Mouse (Mus musculus): ENCODE results near the gene Olfr559. TPM values are rescaled to one million over a fixed set of nuclear protein-coding genes. Genes with fewer than 3 reads are reported as not detected.

The Olfr559 gene
- total and polyA plus RNA-seq, 2 experiments from 2014 or later, result not detected

DNA sequence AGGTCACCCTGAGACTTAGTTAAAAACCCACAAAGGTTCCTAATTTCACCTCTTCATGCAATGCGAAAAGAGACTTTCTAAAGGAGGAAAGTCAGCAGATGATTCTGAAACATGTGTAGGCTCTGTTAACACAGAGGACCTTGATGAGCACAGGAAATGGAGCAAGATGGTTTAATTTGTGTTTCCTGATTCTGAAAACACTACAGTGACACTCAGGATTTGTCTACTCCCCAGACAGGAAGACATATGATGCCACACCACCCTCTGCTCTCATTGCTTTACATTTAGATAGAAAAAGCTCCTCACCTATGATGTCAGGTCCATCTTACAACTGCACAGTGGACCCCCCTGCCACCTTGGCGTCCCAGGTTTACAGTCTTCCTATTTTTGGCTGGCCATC is 51.1 kb downstream of the Olfr559 start:
- ATAC-seq (ENCODE audit: low FRiP score) (no peak), DNase-seq (ENCODE audit: low spot score) (no peak)
- Histone ChIP-seq H3K4me3 (ENCODE audit: low read depth, low read length) (no peak overlapping the region), H3K9me3 (ENCODE audit: low read length) (no peaks in the 10 kb centered on the region), H3K9ac (replicated peaks; ENCODE audit: low read length, poor library complexity, severe bottlenecking) (no peak overlapping the region), H3K4me1 (ENCODE audit: insufficient read depth, low read length) (no peaks in the 10 kb centered on the region), H3K36me3 (ENCODE audit: insufficient read depth, low read length) (no peaks in the 10 kb centered on the region), H3K27me3 (ENCODE audit: insufficient read depth, low read length) (no peaks in the 10 kb centered on the region), H3K4me2 (ENCODE audit: low read depth, low read length, poor library complexity, severe bottlenecking) (no peak overlapping the region), H3K27ac (ENCODE audit: low read depth, low read length) (no peak overlapping the region)
- TF ChIP-seq CTCF (IDR thresholded peaks at IDR 0.05), result no peak
- WGBS, result 87% methylated on average over 2 of the region's 2 CpGs

Other genes with a start within 250 kb of the Olfr559 start
Only the 30 nearest of the 33 such genes appear.
- gene Olfr545, start 227.9 kb downstream of the Olfr559 start, total RNA-seq (2014; rRNA removed), result not detected in 2 replicates
- gene Olfr545, start 227.9 kb downstream of the Olfr559 start, polyA plus RNA-seq (2015; fragmentation: Nextera tagmentation; extraction: Ambion mirVana), result 0.07 and 0.17 TPM in 2 replicates
- gene Olfr547, start 192.7 kb downstream of the Olfr559 start, total RNA-seq (2014; rRNA removed), result not detected in 2 replicates
- not detected in 2 replicates for gene Olfr547, start 192.7 kb downstream of the Olfr559 start, polyA plus RNA-seq (2015; fragmentation: Nextera tagmentation; extraction: Ambion mirVana)
- gene Olfr548-ps1, start 186.6 kb downstream of the Olfr559 start, total RNA-seq (2014; rRNA removed), result not detected in 2 replicates
- gene Olfr548-ps1, start 186.6 kb downstream of the Olfr559 start, polyA plus RNA-seq (2015; fragmentation: Nextera tagmentation; extraction: Ambion mirVana), result not detected in 2 replicates
- gene Olfr549, start 177.6 kb downstream of the Olfr559 start, total RNA-seq (2014; rRNA removed), result not detected in 2 replicates
- not detected in 2 replicates for gene Olfr549, start 177.6 kb downstream of the Olfr559 start, polyA plus RNA-seq (2015; fragmentation: Nextera tagmentation; extraction: Ambion mirVana)
- gene Trim21, start 162.0 kb downstream of the Olfr559 start, total RNA-seq (2014; rRNA removed), result 2.1 and 3.8 TPM in 2 replicates
- gene Trim21, start 162.0 kb downstream of the Olfr559 start, polyA plus RNA-seq (2015; fragmentation: Nextera tagmentation; extraction: Ambion mirVana), result 0.27 and 0.42 TPM in 2 replicates
- not detected in 2 replicates for gene Olfr550, start 156.0 kb downstream of the Olfr559 start, total RNA-seq (2014; rRNA removed)
- not detected in 2 replicates for gene Olfr550, start 156.0 kb downstream of the Olfr559 start, polyA plus RNA-seq (2015; fragmentation: Nextera tagmentation; extraction: Ambion mirVana)
- gene Olfr551, start 135.6 kb downstream of the Olfr559 start, total RNA-seq (2014; rRNA removed), result not detected in 2 replicates
- gene Olfr551, start 135.6 kb downstream of the Olfr559 start, polyA plus RNA-seq (2015; fragmentation: Nextera tagmentation; extraction: Ambion mirVana), result not detected in 2 replicates
- gene Olfr552, start 129.7 kb downstream of the Olfr559 start, total RNA-seq (2014; rRNA removed), result not detected in 2 replicates
- not detected in 2 replicates for gene Olfr552, start 129.7 kb downstream of the Olfr559 start, polyA plus RNA-seq (2015; fragmentation: Nextera tagmentation; extraction: Ambion mirVana)
- gene Olfr553, start 109.3 kb downstream of the Olfr559 start, total RNA-seq (2014; rRNA removed), result not detected in 2 replicates
- gene Olfr553, start 109.3 kb downstream of the Olfr559 start, polyA plus RNA-seq (2015; fragmentation: Nextera tagmentation; extraction: Ambion mirVana), result not detected in 2 replicates
- not detected in 2 replicates for gene Olfr554, start 89.1 kb downstream of the Olfr559 start, total RNA-seq (2014; rRNA removed)
- not detected in 2 replicates for gene Olfr554, start 89.1 kb downstream of the Olfr559 start, polyA plus RNA-seq (2015; fragmentation: Nextera tagmentation; extraction: Ambion mirVana)
- not detected in 2 replicates for gene Olfr555, start 68.7 kb downstream of the Olfr559 start, total RNA-seq (2014; rRNA removed)
- gene Olfr555, start 68.7 kb downstream of the Olfr559 start, polyA plus RNA-seq (2015; fragmentation: Nextera tagmentation; extraction: Ambion mirVana), result not detected in 2 replicates
- not detected in 2 replicates for gene Olfr556, start 62.6 kb downstream of the Olfr559 start, total RNA-seq (2014; rRNA removed)
- not detected in 2 replicates for gene Olfr556, start 62.6 kb downstream of the Olfr559 start, polyA plus RNA-seq (2015; fragmentation: Nextera tagmentation; extraction: Ambion mirVana)
- gene Trim68, start 40.2 kb downstream of the Olfr559 start, total RNA-seq (2014; rRNA removed), result 6.9 and 7.1 TPM in 2 replicates
- gene Trim68, start 40.2 kb downstream of the Olfr559 start, polyA plus RNA-seq (2015; fragmentation: Nextera tagmentation; extraction: Ambion mirVana), result 4.9 and 5.7 TPM in 2 replicates
- not detected in 2 replicates for gene Olfr557, start 31.6 kb downstream of the Olfr559 start, total RNA-seq (2014; rRNA removed)
- gene Olfr557, start 31.6 kb downstream of the Olfr559 start, polyA plus RNA-seq (2015; fragmentation: Nextera tagmentation; extraction: Ambion mirVana), result not detected in 2 replicates
- gene Olfr558, start 25.3 kb downstream of the Olfr559 start, total RNA-seq (2014; rRNA removed), result 0.05 and 0.16 TPM in 2 replicates
- gene Olfr558, start 25.3 kb downstream of the Olfr559 start, polyA plus RNA-seq (2015; fragmentation: Nextera tagmentation; extraction: Ambion mirVana), result not detected in 2 replicates
- gene Olfr33, start 8.4 kb downstream of the Olfr559 start, total RNA-seq (2014; rRNA removed), result not detected in 2 replicates
- not detected in 2 replicates for gene Olfr33, start 8.4 kb downstream of the Olfr559 start, polyA plus RNA-seq (2015; fragmentation: Nextera tagmentation; extraction: Ambion mirVana)
- gene Olfr560, start 31.9 kb upstream of the Olfr559 start, total RNA-seq (2014; rRNA removed), result not detected in 2 replicates
- not detected in 2 replicates for gene Olfr560, start 31.9 kb upstream of the Olfr559 start, polyA plus RNA-seq (2015; fragmentation: Nextera tagmentation; extraction: Ambion mirVana)
- gene Olfr78, start 32.0 kb upstream of the Olfr559 start, total RNA-seq (2014; rRNA removed), result not detected in 2 replicates
- 0.09 and 0.10 TPM in 2 replicates for gene Olfr78, start 32.0 kb upstream of the Olfr559 start, polyA plus RNA-seq (2015; fragmentation: Nextera tagmentation; extraction: Ambion mirVana)
- gene Olfr561, start 43.7 kb upstream of the Olfr559 start, total RNA-seq (2014; rRNA removed), result not detected in 2 replicates
- 0.06 TPM in 1 of 2 replicates, not detected in the other for gene Olfr561, start 43.7 kb upstream of the Olfr559 start, polyA plus RNA-seq (2015; fragmentation: Nextera tagmentation; extraction: Ambion mirVana)
- not detected in 2 replicates for gene Olfr564, start 76.0 kb upstream of the Olfr559 start, total RNA-seq (2014; rRNA removed)
- gene Olfr564, start 76.0 kb upstream of the Olfr559 start, polyA plus RNA-seq (2015; fragmentation: Nextera tagmentation; extraction: Ambion mirVana), result not detected in 2 replicates
- gene Olfr566, start 131.3 kb upstream of the Olfr559 start, total RNA-seq (2014; rRNA removed), result not detected in 2 replicates
- gene Olfr566, start 131.3 kb upstream of the Olfr559 start, polyA plus RNA-seq (2015; fragmentation: Nextera tagmentation; extraction: Ambion mirVana), result not detected in 2 replicates
- gene Olfr568, start 149.6 kb upstream of the Olfr559 start, total RNA-seq (2014; rRNA removed), result not detected in 2 replicates
- not detected in 2 replicates for gene Olfr568, start 149.6 kb upstream of the Olfr559 start, polyA plus RNA-seq (2015; fragmentation: Nextera tagmentation; extraction: Ambion mirVana)
- gene Olfr569, start 163.4 kb upstream of the Olfr559 start, total RNA-seq (2014; rRNA removed), result not detected in 2 replicates
- not detected in 2 replicates for gene Olfr569, start 163.4 kb upstream of the Olfr559 start, polyA plus RNA-seq (2015; fragmentation: Nextera tagmentation; extraction: Ambion mirVana)
- gene Olfr570, start 167.1 kb upstream of the Olfr559 start, total RNA-seq (2014; rRNA removed), result not detected in 2 replicates
- not detected in 2 replicates for gene Olfr570, start 167.1 kb upstream of the Olfr559 start, polyA plus RNA-seq (2015; fragmentation: Nextera tagmentation; extraction: Ambion mirVana)
- not detected in 2 replicates for gene Olfr571, start 190.0 kb upstream of the Olfr559 start, total RNA-seq (2014; rRNA removed)
- not detected in 2 replicates for gene Olfr571, start 190.0 kb upstream of the Olfr559 start, polyA plus RNA-seq (2015; fragmentation: Nextera tagmentation; extraction: Ambion mirVana)
- not detected in 2 replicates for gene Olfr572, start 196.9 kb upstream of the Olfr559 start, total RNA-seq (2014; rRNA removed)
- not detected in 2 replicates for gene Olfr572, start 196.9 kb upstream of the Olfr559 start, polyA plus RNA-seq (2015; fragmentation: Nextera tagmentation; extraction: Ambion mirVana)
- not detected in 2 replicates for gene Olfr573-ps1, start 215.1 kb upstream of the Olfr559 start, total RNA-seq (2014; rRNA removed)
- gene Olfr573-ps1, start 215.1 kb upstream of the Olfr559 start, polyA plus RNA-seq (2015; fragmentation: Nextera tagmentation; extraction: Ambion mirVana), result not detected in 2 replicates
- not detected in 2 replicates for gene Olfr574, start 221.0 kb upstream of the Olfr559 start, total RNA-seq (2014; rRNA removed)
- gene Olfr574, start 221.0 kb upstream of the Olfr559 start, polyA plus RNA-seq (2015; fragmentation: Nextera tagmentation; extraction: Ambion mirVana), result not detected in 2 replicates
- not detected in 2 replicates for gene Olfr575, start 231.3 kb upstream of the Olfr559 start, total RNA-seq (2014; rRNA removed)
- gene Olfr575, start 231.3 kb upstream of the Olfr559 start, polyA plus RNA-seq (2015; fragmentation: Nextera tagmentation; extraction: Ambion mirVana), result not detected in 2 replicates
- not detected in 2 replicates for gene Olfr576, start 235.2 kb upstream of the Olfr559 start, total RNA-seq (2014; rRNA removed)
- not detected in 2 replicates for gene Olfr576, start 235.2 kb upstream of the Olfr559 start, polyA plus RNA-seq (2015; fragmentation: Nextera tagmentation; extraction: Ambion mirVana)

Measured in midbrain, postnatal 0 days (tissue).